Mouse (Mus musculus) olfactory bulb, adult 2 months (tissue): ENCODE data around the gene Rhobtb1.

ENCODE experiments used
- CTCF ChIP-seq: fragments of 200-500 bp; IDR thresholded peaks from 2 replicates; pipeline ENCODE4 v1.5.1; 2012; ENCODE audit warnings: low read depth, mild to moderate bottlenecking, low read length, moderate library complexity; ENCODE audit not compliant: insufficient read depth
- POLR2A ChIP-seq: fragments of 200-500 bp; IDR thresholded peaks from 2 replicates; pipeline ENCODE4 v1.6.1; 2012; ENCODE audit warnings: mild to moderate bottlenecking, low read depth, low read length, moderate library complexity; ENCODE audit not compliant: insufficient read depth

- TF ChIP-seq CTCF: no peak
- TF ChIP-seq POLR2A: no peak
These were observed 151.4 kb downstream of the Rhobtb1 start for GRCm38 (mm10) chr10:69302667-69303066.
